Mouse (Mus musculus) bone marrow macrophage, adult 2 months (primary cell): ENCODE data around the gene Rasgrf1.

Experiments used
- CTCF ChIP-seq: IDR thresholded peaks from 2 replicates; pipeline ENCODE4 v1.5.1; 2012; ENCODE audit warnings: low read depth, mild to moderate bottlenecking, low read length, moderate library complexity
- POLR2A ChIP-seq: IDR thresholded peaks from 2 replicates; pipeline ENCODE4 v1.6.1; 2012; ENCODE audit warnings: mild to moderate bottlenecking, low read depth, low read length, borderline replicate concordance

DNA sequence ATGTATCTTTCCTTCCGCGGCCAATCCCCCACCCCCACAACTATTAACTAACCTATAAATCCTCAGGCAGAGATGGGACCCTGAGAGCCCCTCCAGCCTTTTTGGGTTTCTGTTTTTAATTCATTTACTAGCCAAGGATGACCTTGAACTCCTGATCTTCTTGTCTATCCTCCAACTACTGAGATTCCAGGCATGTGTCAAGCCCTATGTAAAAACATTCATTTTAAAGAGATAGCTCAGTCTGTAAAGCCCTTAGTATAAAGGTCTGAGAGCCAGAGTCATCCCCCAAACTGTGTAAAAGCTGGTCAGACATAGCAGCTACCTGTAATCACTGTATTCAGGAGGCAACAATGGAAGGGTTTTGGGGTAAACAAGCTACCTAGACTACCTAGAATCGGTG, 146.2 kb downstream of the Rasgrf1 start:
- TF ChIP-seq CTCF (no peak), POLR2A (no peak)
